Mouse (Mus musculus): ENCODE results near the gene Rpl24. TPM values are rescaled to one million over a fixed set of nuclear protein-coding genes. Genes with fewer than 3 reads are reported as not detected.
A peak's percentile ranks its signal among the peaks of the same experiment; 100 is the strongest.

Rpl24 gene
- total RNA-seq, 2 experiments from 2014 or later = 333 to 350 TPM

DNA sequence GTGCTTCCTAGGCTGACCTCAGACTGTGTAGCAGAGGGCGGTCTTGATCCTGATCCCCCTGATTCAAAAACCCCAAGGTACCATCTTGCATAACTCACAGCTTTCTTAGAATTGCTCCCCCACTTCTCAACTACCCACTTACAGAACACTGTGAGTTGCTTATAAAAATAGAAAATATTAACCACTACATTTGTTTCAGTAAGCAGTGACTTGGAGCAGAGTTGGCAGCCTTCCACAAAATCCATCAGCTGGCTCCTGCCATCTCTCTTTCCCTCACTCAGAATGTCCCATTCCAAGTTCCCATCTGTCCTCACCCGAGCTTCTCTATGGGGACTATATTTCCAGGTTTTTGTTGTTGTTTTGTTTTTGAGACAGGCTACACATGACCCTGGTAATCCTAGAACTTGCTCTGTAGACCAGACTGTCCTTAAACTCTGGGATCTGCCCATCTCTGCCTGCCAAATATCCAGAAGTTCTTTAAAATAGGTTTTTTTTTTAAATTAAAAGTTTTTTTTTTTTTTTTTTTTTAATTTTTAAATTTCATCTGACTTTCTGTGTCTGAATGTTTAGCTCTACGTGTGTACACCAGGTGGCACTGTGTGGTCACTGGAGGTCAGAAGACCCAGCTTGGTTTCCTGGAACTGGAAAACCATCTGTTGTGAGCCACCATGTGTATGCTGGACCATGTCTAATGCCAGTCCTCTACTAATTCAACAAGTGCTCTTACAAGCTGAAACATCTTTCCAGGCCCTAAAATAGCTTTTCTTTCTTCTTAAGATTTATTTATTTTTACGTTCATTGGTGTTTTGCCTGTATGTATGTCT is 1.7 kb upstream of the Rpl24 start:
- intact Hi-C loops (cut with DNase I) = no loop called here
- DNase-seq (ENCODE audit: low spot score in 2 of 2) = peak; percentile 63 to 66

DNA sequence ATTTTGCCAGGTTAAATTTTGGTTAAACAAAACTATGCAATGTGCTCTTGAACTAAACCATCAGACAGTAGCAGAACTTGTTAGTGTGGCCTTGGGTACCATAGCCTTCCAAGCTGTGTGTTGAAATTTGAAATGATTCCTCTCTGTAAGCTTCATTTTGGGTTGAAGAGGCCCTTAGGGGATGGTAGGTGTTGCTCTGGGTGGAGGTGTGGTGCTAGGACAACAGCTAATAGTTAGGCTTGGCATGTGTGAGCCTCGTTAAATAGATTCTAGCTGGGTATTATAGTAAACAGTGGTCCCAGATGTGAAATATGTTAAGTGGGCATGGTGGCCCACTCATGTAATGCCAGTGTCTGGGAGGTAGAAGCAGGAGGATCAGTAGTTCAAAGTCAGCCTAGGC is 1.1 kb downstream of the Rpl24 start:
- intact Hi-C loops (cut with DNase I) = no loop called here
- DNase-seq (ENCODE audit: low spot score in 2 of 2) = no peak

DNA sequence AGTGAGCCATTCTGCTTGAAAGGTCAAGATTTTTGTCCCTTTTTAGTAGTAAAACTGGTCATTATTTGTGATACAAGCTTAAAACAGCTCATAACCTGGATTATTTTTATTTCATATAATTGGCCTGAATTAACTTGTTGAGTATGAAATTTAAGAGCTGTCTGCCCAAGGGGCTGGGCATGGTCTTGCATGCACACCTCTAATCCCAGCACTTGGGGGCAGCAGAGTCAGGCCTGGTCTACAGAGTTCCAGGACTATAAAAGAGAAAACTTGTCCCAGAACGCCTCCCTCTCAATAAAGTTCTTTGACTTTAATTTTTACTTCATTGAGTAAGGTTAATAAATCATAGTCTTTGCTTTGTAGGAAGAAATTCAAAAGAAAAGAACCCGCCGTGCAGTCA is 3.1 kb downstream of the Rpl24 start:
- DNase-seq (ENCODE audit: low spot score in 2 of 2) = peak in 1 of 2 experiments; percentile 61

DNA sequence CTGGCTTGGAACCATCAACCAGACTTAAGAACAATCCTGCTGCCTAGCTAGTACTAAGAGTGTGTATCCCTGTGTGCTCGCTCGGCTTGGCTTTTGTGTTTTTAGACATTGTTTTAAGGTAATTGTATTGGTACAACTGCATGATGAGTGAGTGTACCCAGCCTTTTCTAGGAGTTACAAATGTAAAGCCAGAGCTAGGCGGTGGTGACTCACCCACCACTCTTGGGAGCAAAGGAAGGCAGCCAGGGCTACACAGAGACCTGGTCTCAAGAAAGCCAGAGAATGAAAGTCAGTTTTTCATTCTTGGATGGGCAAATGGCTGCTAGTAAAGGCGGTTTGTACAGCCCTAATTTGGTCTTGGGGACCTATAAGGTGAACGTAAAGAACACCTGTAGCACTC is 4.3 kb downstream of the Rpl24 start:
- no peak for DNase-seq (ENCODE audit: low spot score in 2 of 2)
- intact Hi-C loops (cut with DNase I) = loop anchor here (5.0 kb wide), 1 partner anchor 67 kb away; the partner anchor contains the start of gene Trmt10c

More for the DNA sequence above, 3.1 kb downstream of the Rpl24 start:
- intact Hi-C loops (cut with DNase I) = no loop called here

DNA sequence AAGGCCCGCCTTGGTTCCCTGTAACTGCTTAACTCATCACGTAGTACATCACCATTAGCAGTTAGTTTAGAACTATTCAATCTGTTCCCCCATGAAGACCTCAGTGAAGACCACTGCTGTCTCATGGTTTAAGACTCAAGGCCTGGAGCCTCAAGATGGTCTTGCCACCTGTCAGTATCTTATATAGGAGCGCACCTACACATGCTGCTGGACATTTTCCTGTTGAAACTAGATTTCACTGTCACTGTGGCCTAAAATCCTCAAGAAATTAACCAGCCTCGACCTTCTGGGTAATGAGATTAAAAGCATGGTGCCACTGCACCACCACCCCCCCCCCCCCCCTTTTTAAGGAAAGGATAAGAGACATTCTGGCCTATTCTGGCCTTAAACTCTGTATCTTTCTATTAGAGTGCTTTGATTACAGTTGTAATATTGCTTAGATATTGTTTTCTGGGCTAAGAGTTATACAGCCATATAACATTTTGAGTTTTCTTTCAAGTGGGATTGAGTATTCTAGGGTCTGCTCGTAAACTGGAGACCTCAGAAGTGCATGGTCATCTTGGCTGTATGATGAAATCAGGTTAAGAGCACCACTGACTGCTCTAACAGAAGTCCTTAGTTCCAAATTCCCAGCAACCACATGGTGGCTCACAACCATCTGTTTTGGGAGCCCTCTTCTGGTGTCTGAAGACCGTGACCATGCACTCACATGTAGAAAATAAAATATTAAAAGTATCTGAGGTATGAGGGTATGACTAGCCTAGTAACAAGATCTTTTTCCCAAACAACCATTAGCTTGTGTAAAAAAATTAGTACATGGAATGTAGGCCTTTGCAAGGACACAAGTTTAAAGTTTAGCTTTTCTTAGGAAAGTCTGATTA is 5.9 kb downstream of the Rpl24 start:
- DNase-seq (ENCODE audit: low spot score in 2 of 2) = no peak
- intact Hi-C loops (cut with DNase I) = loop anchor here (5.0 kb wide), 1 partner anchor 65 kb away; the partner anchor contains the start of gene Trmt10c

DNA sequence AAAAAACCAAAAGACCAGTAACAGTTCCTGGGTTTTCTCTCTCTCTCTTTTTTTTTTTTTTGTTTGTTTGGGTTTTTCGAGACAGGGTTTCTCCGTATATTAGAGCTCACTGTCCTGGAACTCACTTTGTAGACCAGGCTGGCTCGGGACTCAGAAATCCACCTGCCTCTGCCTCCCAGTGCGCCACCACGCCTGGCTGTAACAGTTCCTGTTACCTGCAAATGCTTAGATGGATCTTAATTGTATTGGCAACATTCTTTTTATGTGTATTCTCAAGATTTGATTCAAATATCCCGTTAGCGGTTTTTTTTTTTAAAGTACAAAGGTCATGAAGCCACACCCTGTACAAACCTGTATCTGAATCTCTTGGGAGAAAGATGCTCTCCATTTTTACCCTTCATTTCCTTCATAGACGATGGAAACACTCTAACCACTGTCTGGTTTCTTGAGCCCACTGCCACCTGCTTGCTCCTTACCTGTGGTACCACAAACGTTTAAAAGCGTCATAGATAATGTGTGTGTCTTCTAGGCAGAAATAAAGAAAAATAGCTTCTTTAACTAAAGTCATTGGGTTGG is 6.6 kb downstream of the Rpl24 start:
- intact Hi-C loops (cut with DNase I) = loop anchor here (5.0 kb wide), 1 partner anchor 65 kb away; the partner anchor contains the start of gene Trmt10c
- DNase-seq (ENCODE audit: low spot score in 2 of 2) = no peak

DNA sequence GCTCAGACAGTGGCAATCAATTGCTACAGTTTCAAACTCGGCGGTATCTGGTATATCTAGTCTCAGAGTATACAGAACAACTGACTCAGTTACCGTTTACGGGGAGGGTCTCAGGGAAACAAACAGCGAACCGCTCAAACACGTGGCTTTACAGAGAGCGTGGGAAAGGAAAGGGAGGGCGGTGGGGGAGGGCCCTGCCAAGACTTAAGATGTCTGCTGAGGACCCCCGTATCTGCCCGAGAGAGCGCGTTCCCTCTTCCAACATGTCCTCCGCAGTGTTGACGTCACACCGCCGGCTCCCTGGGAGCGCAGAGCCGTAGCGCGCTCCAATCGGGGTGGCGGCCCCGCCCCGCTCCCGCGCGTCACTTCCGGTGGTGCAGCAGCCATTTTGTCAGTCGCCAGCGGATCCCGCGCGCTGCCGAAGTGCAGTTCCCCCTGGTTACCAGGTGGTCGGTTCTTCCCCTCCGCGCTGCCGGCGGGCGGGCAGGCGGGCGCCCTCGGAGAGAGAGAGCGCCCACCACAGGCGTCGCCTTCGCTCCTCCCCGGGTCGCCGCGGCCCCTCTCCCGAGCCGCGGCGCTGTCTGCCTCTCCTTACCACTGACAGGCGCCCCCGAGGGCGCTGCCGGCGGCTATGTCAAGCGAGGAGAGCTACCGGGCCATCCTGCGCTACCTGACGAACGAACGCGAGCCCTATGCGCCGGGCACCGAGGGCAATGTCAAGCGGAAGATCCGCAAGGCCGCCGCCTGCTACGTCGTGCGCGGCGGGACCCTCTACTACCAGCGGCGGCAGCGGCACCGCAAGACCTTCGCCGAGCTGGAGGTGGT is 7.6 kb downstream of the Rpl24 start, which contains the start of gene Zbtb11:
Gene Zbtb11 (plus strand): TSS at position 453 of the 825 bp plus-strand sequence.
- intact Hi-C loops (cut with DNase I) = loop anchor here (5.0 kb wide), 1 partner anchor 64 kb away; the partner anchor contains the start of gene Trmt10c
- DNase-seq (ENCODE audit: low spot score in 2 of 2) = peak; percentile 99

DNA sequence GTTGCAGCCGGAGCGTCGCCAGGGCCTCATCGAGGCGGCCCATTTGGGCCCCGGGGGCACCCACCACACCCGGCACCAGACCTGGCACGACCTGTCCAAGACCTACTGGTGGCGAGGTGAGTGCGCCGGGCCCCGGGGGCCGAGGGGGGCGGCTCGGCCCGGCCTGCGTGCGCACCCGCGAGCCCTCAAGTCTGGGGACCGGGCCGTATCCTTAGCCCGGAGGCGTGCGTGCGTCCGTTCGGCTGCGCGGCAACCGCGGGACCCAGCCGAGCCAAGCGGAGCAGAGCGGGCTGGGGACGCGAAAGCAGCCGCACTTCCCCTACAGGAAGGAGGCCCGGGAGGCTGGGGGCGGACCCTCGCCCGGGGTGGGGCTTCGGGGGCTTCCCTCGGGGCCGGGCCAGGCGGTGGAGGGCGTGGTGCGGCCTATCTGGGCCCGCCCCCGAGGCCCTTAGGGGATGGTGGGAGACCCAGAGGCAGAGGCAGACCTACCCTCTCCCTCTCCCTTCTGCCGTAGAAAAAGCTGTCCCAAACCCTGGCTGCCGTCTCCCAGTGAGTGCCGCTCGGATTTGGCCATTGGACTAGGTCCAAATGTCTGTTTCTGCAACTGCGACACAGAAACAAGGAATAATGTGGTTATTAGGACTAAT is 8.3 kb downstream of the Rpl24 start:
- intact Hi-C loops (cut with DNase I) = loop anchor here (5.0 kb wide), 1 partner anchor 63 kb away; the partner anchor contains the start of gene Trmt10c

DNA sequence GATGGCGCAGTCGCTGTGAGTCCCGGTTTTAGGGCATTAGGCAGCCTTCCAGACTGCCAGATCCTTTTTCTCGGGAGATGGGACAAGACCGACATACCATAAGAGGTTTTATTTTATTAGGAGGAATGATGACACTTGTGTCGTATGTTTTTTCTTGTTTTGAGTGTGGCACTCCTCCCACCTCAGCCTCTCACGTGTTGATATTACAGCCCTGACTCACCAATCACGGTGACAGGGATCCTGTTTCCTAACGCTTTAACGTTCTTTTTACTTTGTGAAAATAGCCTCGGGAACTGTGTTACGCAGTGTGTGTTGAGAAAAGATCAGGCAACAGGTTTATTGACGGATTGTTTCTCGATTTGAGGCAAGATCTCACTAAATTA is 8.8 kb downstream of the Rpl24 start:
- intact Hi-C loops (cut with DNase I) = loop anchor here (5.0 kb wide), 1 partner anchor 62 kb away; the partner anchor contains the start of gene Trmt10c
- DNase-seq (ENCODE audit: low spot score in 2 of 2) = peak; percentile 20 to 58

More for the DNA sequence above, 8.3 kb downstream of the Rpl24 start:
- DNase-seq (ENCODE audit: low spot score in 2 of 2) = peak; percentile 77 to 83

DNA sequence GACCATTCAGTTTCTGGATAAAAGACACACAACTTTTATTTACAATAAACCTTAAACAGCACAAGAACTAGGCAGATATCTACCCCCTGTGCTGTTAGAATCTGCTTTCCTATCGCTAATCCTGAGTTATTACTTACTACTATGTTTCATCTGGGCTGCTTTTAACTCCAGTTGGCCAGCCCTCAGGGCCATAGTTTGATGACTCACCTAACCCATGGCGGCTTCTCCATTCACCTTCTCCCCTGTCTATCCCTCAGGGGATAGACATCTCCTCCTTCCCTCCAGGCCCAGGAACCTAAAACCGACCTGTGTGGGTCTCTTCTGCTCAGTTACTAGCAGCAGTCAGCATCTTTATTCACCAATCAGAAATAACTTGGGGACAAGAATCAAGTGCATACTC is 19.9 kb downstream of the Rpl24 start:
- no peak for DNase-seq (ENCODE audit: low spot score in 2 of 2)
- intact Hi-C loops (cut with DNase I) = no loop called here

DNA sequence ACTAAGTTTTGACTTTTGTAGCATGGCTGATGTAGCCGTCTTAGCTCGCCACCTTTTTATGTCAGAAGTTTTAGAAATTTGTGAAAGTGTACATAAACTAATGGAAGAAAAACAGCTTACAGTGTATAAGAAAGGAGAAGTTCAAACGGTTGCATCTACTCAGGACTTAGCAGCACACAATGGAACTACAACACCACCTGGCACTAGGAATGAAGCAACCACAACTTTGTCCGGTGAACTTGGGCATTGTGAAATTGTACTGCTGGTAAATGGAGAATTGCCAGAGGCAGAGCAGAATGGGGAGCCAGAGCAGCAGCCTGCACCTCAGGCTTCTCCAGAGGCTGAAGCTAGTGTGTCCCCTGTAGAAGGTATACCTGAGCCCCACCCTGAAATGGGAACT is 24.2 kb downstream of the Rpl24 start:
- no peak for DNase-seq (ENCODE audit: low spot score in 2 of 2)
- intact Hi-C loops (cut with DNase I) = no loop called here

DNA sequence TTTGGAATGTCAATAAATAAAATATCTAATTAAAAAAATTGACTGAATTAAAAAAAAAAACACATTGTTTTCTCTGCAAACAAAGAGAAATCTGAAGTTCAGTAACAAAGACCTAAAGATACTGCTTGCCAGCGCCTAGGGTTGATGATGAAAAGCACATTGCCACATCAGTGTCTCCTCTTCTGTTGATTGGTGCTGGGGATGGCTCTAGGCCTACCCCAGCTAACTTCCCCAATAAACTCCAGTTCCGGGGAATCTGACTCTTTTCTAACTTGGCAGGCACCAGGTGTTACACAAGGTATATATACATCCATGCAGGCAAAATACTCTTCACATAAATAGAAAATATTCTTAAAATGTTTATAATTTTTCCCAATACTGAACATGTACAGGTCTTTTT is 28.2 kb downstream of the Rpl24 start:
- DNase-seq (ENCODE audit: low spot score in 2 of 2) = no peak
- intact Hi-C loops (cut with DNase I) = no loop called here

DNA sequence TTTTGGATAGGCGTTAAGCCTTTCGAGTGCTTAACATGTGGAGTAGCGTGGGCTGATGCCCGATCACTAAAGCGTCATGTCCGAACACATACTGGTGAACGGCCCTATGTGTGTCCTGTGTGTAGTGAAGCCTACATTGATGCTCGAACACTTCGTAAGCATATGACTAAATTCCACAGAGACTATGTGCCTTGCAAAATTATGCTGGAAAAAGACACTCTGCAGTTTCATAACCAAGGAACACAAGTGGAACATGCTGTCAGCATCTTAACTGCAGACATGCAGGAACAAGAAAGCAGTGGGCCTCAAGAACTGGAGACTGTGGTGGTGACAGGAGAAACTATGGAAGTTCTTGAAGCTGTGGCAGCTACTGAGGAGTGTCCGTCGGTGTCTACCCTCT is 40.7 kb downstream of the Rpl24 start:
- DNase-seq (ENCODE audit: low spot score in 2 of 2) = peak in 1 of 2 experiments; percentile 20
- intact Hi-C loops (cut with DNase I) = no loop called here

DNA sequence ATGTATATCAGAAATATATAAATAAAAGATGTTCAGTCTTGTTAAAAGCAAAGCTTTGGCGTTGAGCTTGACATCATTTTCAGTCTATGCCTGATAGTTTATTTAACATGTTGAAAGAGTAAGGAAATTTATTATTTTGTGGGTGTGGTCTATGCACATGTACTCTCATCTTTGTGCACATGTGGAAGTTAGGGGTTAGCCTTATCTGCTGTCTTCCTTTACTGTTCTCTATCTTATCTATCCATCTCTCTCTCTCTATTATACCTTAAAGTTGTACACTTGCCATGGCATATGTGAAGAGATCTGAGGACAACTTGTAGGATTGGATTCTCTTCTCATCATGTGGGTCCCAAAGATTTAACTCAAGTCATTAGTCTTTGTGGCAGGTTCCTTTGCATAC is 42.8 kb downstream of the Rpl24 start:
- no peak for DNase-seq (ENCODE audit: low spot score in 2 of 2)
- intact Hi-C loops (cut with DNase I) = no loop called here

DNA sequence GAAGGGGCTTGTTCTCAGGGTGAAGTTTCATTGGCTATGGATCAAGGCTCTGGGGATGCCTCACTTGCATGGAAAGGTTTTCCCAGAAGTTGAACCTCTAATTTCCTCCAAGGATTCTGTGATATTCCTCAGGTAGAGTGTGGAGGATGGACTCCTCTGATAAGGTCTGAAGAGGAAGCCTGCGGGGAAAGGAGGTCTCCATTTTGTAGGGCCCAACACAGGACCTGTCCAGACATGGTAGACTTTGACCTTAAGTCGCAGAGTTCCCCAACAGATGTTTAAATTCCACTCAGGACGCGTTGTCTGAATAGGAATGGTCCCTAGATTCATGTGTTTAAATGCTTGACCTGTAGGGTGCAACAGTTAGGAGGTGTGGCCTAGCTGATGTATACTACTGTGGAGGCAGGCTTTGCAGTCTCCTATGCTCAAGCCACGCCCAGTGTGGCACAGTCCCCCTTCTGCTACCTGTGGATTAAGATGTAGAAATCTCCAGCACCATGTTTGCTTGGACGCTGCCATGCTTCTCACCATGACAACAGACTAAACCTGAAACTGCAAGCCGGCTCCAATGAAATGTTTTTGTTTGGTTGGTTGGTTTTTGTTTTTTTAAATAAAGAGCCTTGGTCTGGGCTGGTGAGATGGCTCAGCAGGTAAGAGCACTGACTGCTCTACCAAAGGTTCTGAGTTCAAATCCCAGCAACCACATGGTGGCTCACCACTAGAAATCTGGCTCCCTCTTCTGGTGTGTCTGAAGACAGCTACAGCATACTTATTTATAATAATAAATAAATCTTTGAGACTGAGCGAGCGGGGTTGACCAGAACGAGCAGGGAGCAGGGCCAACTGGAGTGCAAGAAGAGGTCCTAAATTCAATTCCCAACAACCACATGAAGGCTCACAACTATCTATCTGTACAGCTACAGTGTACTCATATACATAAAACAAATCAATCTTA is 47.0 kb downstream of the Rpl24 start:
- intact Hi-C loops (cut with DNase I) = no loop called here
- no peak for DNase-seq (ENCODE audit: low spot score in 2 of 2)

DNA sequence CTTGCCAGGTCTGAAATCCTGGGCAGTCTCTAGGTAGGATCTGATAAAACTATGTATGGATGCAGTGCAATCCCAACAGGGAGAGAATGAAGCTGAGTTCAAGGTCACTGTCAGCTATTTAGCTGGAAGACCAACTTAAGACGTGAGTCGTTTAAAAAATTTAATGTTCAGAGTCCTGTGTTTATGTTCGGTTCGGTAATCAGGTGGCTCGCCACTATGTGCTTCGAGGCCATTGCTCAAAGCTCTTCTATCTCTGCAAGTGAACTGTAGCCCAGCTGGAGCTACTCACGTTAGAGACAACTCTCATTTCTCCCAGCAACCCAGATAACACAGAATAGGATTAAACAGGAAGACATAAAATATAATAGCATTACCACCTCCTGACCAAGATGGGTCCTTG is 48.0 kb downstream of the Rpl24 start:
- intact Hi-C loops (cut with DNase I) = no loop called here
- DNase-seq (ENCODE audit: low spot score in 2 of 2) = no peak

DNA sequence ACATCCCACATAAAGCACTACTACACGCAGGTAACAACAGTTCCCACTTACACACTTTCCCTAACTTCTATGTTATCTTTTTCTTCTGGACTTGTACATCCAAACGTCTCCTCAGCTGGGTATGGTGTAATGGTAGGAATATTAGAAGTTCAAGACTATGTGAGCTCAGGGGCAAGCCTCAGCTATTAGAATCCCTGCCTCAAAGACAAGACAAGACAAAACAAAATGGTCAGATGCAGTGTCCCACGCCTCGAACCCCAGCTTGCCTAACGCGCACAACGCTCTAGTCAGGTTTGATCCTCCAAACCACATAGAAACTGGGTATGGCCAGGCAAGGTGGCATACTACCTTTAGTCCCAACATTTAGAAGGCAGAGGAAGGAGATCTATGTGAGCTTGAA is 53.6 kb downstream of the Rpl24 start:
- intact Hi-C loops (cut with DNase I) = no loop called here

More for the DNA sequence above, 53.6 kb downstream of the Rpl24 start:
- DNase-seq (ENCODE audit: low spot score in 2 of 2) = no peak

Measured in left cerebral cortex, postnatal 14 days (tissue).